In the genomic region with DNA sequence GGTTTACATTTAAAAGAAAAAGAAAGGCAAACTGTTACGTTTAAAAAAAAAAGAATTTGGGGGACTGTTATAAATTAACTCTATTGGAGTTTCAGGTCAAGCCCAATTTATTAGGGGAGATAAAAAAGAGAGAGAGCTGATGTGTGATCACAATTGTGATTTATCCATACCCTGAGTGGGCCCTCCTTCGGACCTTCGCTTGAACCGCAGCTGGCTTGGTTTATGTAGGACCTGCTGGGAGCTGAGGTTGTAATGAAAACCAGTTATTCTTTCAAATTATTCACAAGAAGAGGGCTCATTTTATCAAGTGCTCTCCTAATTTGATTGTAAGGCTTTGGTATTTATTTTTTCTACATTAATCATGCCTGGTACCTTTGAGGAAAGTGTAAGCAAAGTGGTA, we compare ENCODE assay signal across 17 mouse cellular contexts.
"Had no signal": no experiment of that assay in that cellular context is flagged by ENCODE, and none has a peak within 500 bp of the region (broad histone marks: within the 10 kb centered on the region; RNA-seq: fewer than 3 reads in every experiment).

No protein-coding gene starts in this region.

- H3K4me3 ChIP-seq: midbrain, embryonic 13.5 days; midbrain, embryonic 15.5 days; myocyte; neural tube, embryonic 12.5 days had no signal

- DNase-seq: lung, adult 18-20 months; lung, embryonic 14.5 days; lung, postnatal 10 days; lung, postnatal 4 days; retina, postnatal 1 day; right cerebral cortex, adult 18-20 months; right cerebral cortex, postnatal 25 days; right cerebral cortex, postnatal 4 days; spleen, adult 18-20 months; thymus, adult 18-20 months; thymus, postnatal 14 days; thymus, postnatal 36 days had no signal

- H3K9me3 ChIP-seq: midbrain, embryonic 13.5 days; midbrain, embryonic 15.5 days; neural tube, embryonic 12.5 days had no signal

- ATAC-seq: midbrain, embryonic 13.5 days; midbrain, embryonic 15.5 days had no signal

- H3K36me3 ChIP-seq: midbrain, embryonic 13.5 days; midbrain, embryonic 15.5 days; neural tube, embryonic 12.5 days had no signal

- H3K27me3 ChIP-seq: neural tube, embryonic 12.5 days had no signal

- H3K9ac ChIP-seq: lung, embryonic 14.5 days; midbrain, embryonic 13.5 days; midbrain, embryonic 15.5 days; neural tube, embryonic 12.5 days had no signal

- H3K4me2 ChIP-seq: lung, embryonic 14.5 days; midbrain, embryonic 11.5 days; midbrain, embryonic 13.5 days; midbrain, embryonic 15.5 days; neural tube, embryonic 12.5 days had no signal

- H3K27ac ChIP-seq: midbrain, embryonic 13.5 days; midbrain, embryonic 15.5 days; neural tube, embryonic 12.5 days had no signal
